Mouse (Mus musculus) embryonic facial prominence, embryonic 11.5 days (tissue): ENCODE measurements at regions not wholly inside any gene's neighbourhood (a gene's known extent, or its start where the extent isn't known, plus 50 kb on each side); places are given as distances from the start of the nearest gene placed in this dataset.
"Not testable (repeated sequence)": the region's sequence is repeated elsewhere in the genome, so short reads cannot be mapped to it uniquely, and the experiment has no call there.

Source experiments
- ATAC-seq: fragments of 200-750 bp; cut with Nextera tagmentation; replicated peaks from 2 replicates; pipeline ENCODE4 v1.8.0; 2017; ENCODE audit warnings: low read depth; ENCODE audit not compliant: insufficient number of reproducible peaks, low FRiP score, low TSS enrichment
- DNase-seq: peaks from one replicate; pipeline ENCODE4 v3.0.0-alpha.2; 2015; ENCODE audit warnings: low spot score
- H3K27ac ChIP-seq: fragments of 300-500 bp; sonication (generic); replicated peaks from 2 replicates; pipeline ENCODE4 v1.5.1; 2014; ENCODE audit warnings: mild to moderate bottlenecking, low read depth, low read length, control low read depth
- H3K27me3 ChIP-seq: fragments of 300-500 bp; sonication (generic); 2 replicates; pipeline ENCODE4 v1.6.1; 2014; ENCODE audit warnings: mild to moderate bottlenecking, low read length, moderate library complexity, mixed read lengths; ENCODE audit not compliant: control insufficient read depth, insufficient read depth
- H3K36me3 ChIP-seq: fragments of 300-500 bp; sonication (generic); replicated peaks from 2 replicates; pipeline ENCODE4 v1.6.1; 2014; ENCODE audit warnings: low read depth, mild to moderate bottlenecking, low read length, moderate library complexity, mixed read lengths; ENCODE audit not compliant: control insufficient read depth, insufficient read depth
- H3K4me1 ChIP-seq: fragments of 300-500 bp; sonication (generic); 2 replicates; pipeline ENCODE4 v1.6.1; 2014; ENCODE audit warnings: low read length, mixed read lengths; ENCODE audit not compliant: control insufficient read depth, insufficient read depth
- H3K4me2 ChIP-seq: fragments of 300-500 bp; sonication (generic); 2 replicates; pipeline ENCODE4 v1.6.1; 2014; ENCODE audit warnings: low read depth, mild to moderate bottlenecking, control low read depth, low read length, moderate library complexity
- H3K4me3 ChIP-seq: fragments of 300-500 bp; sonication (generic); 2 replicates; pipeline ENCODE4 v1.5.1; 2014; ENCODE audit warnings: low read depth, low read length, control low read depth
- H3K9ac ChIP-seq: fragments of 300-500 bp; sonication (generic); replicated peaks from 2 replicates; pipeline ENCODE4 v1.6.1; 2014; ENCODE audit warnings: mild to moderate bottlenecking, control low read depth, low read length
- H3K9me3 ChIP-seq: fragments of 300-500 bp; sonication (generic); replicated peaks from 2 replicates; pipeline ENCODE4 v1.6.1; 2016; ENCODE audit warnings: mild to moderate bottlenecking, low read length, inconsistent platforms, mixed read lengths; ENCODE audit not compliant: control insufficient read depth
- WGBS: fragments of 180-500 bp; shearing (Covaris S2); extraction: QIAGEN DNeasy Blood & Tissue Kit; methylation state at CpG from one replicate; pipeline ENCODE4 v1.1.7; 2014; 5-methylcytosine and 5-hydroxymethylcytosine counted together

DNA sequence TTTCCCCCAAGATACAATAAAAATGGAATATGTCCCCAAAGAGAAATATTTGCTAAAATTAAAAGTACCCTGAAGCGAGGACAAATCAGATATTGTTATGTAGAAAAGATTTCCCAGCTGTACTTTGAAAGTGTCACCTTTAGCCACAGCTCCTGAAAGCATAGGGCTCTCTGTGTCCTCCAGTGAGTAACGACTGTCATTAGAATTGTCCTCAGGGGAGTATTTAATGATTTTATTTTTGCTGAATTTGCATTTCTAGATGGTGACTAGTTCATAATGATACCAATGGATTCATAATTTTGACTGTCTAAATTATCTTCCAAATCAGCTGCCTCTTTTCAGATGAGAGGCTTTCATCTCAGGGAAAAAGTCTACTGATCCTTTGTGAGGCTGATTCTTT, 1201.1 kb downstream of the Hace1 start:
- Histone ChIP-seq H3K4me3 (no peak overlapping the region), H3K36me3 (no peaks in the 10 kb centered on the region), H3K27me3 (no peaks in the 10 kb centered on the region), H3K9ac (no peak overlapping the region), H3K4me2 (no peak overlapping the region), H3K4me1 (no peaks in the 10 kb centered on the region), H3K9me3 (no peaks in the 10 kb centered on the region), H3K27ac (no peak overlapping the region)
- DNase-seq = no peak
- WGBS = 76% methylated on average over 2 of the region's 2 CpGs
- ATAC-seq = no peak

DNA sequence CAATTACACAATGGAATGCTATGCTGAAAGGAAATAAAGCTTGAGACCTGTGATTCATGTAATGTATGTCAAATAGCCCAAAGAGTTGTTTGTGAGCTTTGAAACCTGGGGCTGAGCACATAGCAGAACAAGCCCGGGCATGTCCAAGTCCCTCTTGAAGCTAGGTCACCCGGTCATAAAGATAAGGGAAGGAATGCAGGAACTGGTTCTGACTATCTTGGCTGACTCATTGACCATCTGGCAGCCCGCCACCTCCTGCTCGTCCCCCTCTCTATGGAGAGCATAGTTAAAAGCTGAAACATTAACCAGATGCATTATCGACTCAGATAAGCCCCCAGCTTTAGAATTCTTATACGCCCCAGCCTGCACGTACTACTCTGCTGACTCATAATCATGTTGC, 1208.1 kb downstream of the Hace1 start:
- 93% methylated on average over 7 of the region's 7 CpGs for WGBS
- ATAC-seq, H3K4me2 ChIP-seq, DNase-seq, H3K4me3 ChIP-seq, H3K9ac ChIP-seq, H3K4me1 ChIP-seq, H3K36me3 ChIP-seq, H3K27me3 ChIP-seq, H3K9me3 ChIP-seq, H3K27ac ChIP-seq: not testable (repeated sequence)

DNA sequence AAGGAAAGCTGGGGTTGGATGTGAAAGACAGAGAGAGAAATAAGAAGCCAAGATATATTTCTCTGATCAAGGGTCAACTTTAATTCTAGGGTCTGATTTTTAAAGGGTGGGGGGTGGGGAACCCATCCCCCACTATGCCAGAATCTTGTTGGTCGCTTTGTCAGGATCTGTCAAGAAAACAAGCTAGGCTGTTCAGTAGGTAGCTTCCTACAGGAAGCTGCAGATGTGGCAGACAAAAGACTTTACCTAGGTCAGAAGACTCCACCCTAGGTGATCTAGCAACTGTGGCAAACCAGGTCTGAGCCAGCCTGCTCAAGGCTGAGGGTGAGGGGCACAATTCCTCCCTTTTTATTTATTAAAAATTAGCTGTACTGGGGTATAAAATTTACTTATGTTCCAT, 1236.6 kb downstream of the Hace1 start:
- H3K9ac ChIP-seq = no peak overlapping the region
- 68% methylated on average over 1 of the region's 1 CpGs for WGBS
- H3K4me2 ChIP-seq = no peak overlapping the region
- H3K27me3 ChIP-seq = no peaks in the 10 kb centered on the region
- H3K36me3 ChIP-seq = no peaks in the 10 kb centered on the region
- ATAC-seq = no peak
- DNase-seq = no peak
- H3K4me3 ChIP-seq = no peak overlapping the region
- no peak overlapping the region for H3K27ac ChIP-seq
- no peaks in the 10 kb centered on the region for H3K9me3 ChIP-seq
- no peaks in the 10 kb centered on the region for H3K4me1 ChIP-seq

DNA sequence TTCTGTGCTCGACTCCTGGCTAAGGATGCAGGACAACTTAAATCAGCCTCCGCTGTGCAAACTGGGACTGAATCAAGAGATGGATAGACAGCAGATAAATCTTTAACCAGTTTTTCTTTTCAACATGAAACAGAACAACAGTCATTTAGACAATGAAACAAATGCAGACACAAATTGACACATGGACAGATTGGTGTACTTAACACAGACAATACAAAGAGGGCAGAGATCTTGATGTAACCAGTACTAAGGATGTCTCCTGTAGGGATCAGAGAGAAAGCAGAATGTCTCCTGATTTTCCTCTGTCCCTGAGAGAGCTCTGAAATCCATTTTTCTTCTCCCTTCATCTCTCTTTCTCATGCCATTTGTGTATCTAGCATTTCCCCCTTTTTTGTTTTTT, 1241.5 kb downstream of the Hace1 start:
- no peak overlapping the region for H3K27ac ChIP-seq
- no peaks in the 10 kb centered on the region for H3K27me3 ChIP-seq
- DNase-seq (no peak), ATAC-seq (no peak)
- H3K4me2 ChIP-seq = no peak overlapping the region
- H3K4me1 ChIP-seq = no peaks in the 10 kb centered on the region
- H3K36me3 ChIP-seq = no peaks in the 10 kb centered on the region
- H3K9me3 ChIP-seq = no peaks in the 10 kb centered on the region
- H3K9ac ChIP-seq = no peak overlapping the region
- no peak overlapping the region for H3K4me3 ChIP-seq
- 84% methylated on average over 2 of the region's 2 CpGs for WGBS

DNA sequence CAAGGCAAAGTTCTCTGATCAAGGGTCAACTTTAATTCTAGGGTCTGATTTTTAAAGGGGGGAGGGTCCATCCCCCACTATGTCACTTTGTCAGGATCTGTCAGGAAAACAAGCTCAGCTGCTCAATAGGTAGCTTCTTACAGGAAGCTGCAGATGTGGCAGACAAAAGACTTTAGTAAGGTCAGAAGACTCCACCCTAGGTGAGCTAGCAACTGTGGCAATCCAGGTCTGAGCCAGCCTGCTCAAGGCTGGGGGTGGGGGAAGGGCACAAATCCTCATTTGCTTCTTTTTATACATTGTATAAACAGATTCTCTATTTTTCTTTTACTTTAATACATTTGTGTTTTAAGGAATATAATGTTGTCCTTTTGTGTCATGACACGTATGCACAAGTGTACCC, 1242.3 kb downstream of the Hace1 start:
- Histone ChIP-seq H3K27me3 (no peaks in the 10 kb centered on the region), H3K27ac (no peak overlapping the region), H3K4me3 (no peak overlapping the region), H3K4me2 (no peak overlapping the region), H3K36me3 (no peaks in the 10 kb centered on the region), H3K4me1 (no peaks in the 10 kb centered on the region), H3K9me3 (no peaks in the 10 kb centered on the region), H3K9ac (no peak overlapping the region)
- WGBS = 80% methylated on average over 1 of the region's 1 CpGs
- DNase-seq (no peak), ATAC-seq (no peak)

DNA sequence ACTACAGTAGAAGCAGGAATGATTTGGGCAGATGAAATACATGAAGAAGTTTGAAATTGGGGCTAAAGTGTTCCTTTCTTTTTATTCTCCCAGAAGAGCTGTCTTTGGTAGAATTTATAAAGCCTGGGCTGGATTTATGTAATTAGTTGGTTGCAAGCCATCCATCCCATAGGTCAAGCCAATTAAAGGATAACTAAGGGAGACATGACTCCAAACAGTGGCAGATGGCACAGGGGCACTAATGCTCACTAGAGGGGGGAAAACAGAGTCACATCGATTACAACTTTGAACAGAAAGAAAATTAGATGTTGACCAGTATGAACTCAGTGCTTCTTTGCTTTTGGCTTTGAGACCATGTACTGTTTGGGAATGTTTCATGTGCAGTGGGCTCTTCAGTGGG, 1246.2 kb downstream of the Hace1 start:
- Histone ChIP-seq H3K4me1 (no peaks in the 10 kb centered on the region), H3K9ac (no peak overlapping the region), H3K4me3 (no peak overlapping the region), H3K36me3 (no peaks in the 10 kb centered on the region), H3K9me3 (no peaks in the 10 kb centered on the region), H3K27ac (no peak overlapping the region), H3K27me3 (no peaks in the 10 kb centered on the region), H3K4me2 (no peak overlapping the region)
- 77% methylated on average over 1 of the region's 1 CpGs for WGBS
- no peak for DNase-seq
- ATAC-seq = no peak

DNA sequence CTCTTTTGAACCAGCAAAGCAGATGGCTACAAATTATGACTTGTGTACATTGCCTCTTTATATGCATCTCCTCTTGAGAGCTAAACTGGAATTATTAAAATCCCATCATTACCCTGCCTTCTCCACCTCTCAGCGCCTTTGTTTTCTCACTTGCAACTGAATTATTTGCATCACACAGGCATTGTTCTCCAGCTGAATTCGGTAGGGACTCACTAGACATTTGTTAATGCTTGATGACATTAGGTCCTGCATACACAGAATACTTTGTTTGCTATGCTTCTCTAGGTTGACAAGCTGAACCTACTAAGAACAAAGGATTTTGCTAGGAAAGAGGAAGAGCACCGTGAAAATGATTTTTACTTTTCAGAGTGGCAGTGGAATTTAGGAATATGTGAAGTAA, 1248.4 kb downstream of the Hace1 start:
- ATAC-seq (no peak), DNase-seq (no peak)
- Histone ChIP-seq H3K4me1 (no peaks in the 10 kb centered on the region), H3K4me3 (no peak overlapping the region), H3K36me3 (no peaks in the 10 kb centered on the region), H3K9ac (no peak overlapping the region), H3K27ac (no peak overlapping the region), H3K4me2 (no peak overlapping the region), H3K9me3 (no peaks in the 10 kb centered on the region), H3K27me3 (no peaks in the 10 kb centered on the region)
- 50% methylated on average over 3 of the region's 3 CpGs for WGBS

DNA sequence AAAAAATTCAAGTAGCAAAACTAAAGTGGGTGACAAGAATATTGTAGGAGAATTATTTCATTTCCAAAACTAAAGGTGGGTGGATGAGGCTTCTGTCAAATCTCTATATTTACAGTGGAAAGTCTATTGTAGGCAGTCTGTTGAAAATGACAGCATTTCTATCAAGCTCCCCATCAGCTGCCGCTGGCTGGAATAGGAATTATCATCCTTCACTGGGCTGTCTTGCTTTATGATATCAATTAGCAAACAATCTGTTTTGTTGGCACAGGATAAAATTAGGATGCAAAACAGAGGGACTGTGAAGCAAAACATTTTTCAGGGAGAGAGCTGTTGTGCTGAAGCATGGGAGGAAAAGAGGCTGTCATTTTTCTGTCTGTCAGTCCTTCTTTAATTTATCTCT, 1249.0 kb downstream of the Hace1 start:
- H3K9ac ChIP-seq = no peak overlapping the region
- H3K27me3 ChIP-seq = no peaks in the 10 kb centered on the region
- H3K27ac ChIP-seq = no peak overlapping the region
- H3K36me3 ChIP-seq = no peaks in the 10 kb centered on the region
- no peak overlapping the region for H3K4me3 ChIP-seq
- no peak overlapping the region for H3K4me2 ChIP-seq
- ATAC-seq (no peak), DNase-seq (no peak)
- WGBS = 71% methylated on average over 1 of the region's 1 CpGs
- H3K9me3 ChIP-seq = no peaks in the 10 kb centered on the region
- no peaks in the 10 kb centered on the region for H3K4me1 ChIP-seq
